Mouse (Mus musculus) stomach, postnatal 0 days (tissue): ENCODE measurements around the gene Sorcs3.

Experiments used
- CTCF ChIP-seq: IDR thresholded peaks from 2 replicates; pipeline ENCODE4 v1.5.1; 2016; ENCODE audit warnings: antibody characterized with exemption, low read depth, mild to moderate bottlenecking, moderate library complexity
- EP300 ChIP-seq: optimal IDR thresholded peaks from 2 replicates; pipeline ENCODE3; 2016; ENCODE audit warnings: antibody characterized with exemption

DNA sequence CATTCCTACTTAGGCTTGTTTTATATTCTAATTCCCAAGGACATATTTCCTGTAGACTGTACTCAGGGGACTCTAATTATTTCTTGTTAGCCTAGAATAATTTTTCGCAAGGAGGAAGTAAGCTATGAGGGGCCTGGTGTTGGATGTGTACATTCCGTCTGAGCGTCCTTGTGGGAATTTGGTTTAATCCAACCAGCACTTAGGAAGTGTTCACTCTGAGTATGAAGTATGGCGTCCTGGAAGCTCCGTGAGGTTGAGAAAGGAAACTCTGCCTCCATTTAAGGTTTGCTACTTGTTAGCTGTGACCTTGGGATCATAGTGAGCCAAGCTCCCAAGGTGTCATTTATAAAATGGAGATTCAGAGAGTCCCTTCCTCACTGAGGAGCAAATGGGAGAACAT is 132.3 kb downstream of the Sorcs3 start:
- no peak for TF ChIP-seq CTCF
- TF ChIP-seq EP300, result no peak
